Mouse (Mus musculus): ENCODE data around the gene 6820408C15Rik.

The 6820408C15Rik gene

GRCm38 (mm10) chr2:152415287-152415686 lies at the start of gene 6820408C15Rik:
Gene 6820408C15Rik, plus strand, starts transcription at chr2:152415587.
- DNase-seq: no peak

GRCm38 (mm10) chr2:152367917-152368316 lies 47.5 kb upstream of the 6820408C15Rik start:
- no peak for DNase-seq

- DNase-seq: peak; percentile 51
These were observed 46.8 kb upstream of the 6820408C15Rik start for GRCm38 (mm10) chr2:152368532-152369140.

- DNase-seq: no peak
These were observed 43.3 kb upstream of the 6820408C15Rik start for GRCm38 (mm10) chr2:152372104-152372503.

- no peak for DNase-seq
These were observed 42.7 kb upstream of the 6820408C15Rik start for GRCm38 (mm10) chr2:152372661-152373060.

GRCm38 (mm10) chr2:152373547-152373946 lies 41.8 kb upstream of the 6820408C15Rik start:
- DNase-seq: no peak

GRCm38 (mm10) chr2:152375652-152376344 lies 39.6 kb upstream of the 6820408C15Rik start:
- DNase-seq: no peak

GRCm38 (mm10) chr2:152376345-152376741 lies 39.0 kb upstream of the 6820408C15Rik start, which contains the start of gene Nrsn2:
Gene Nrsn2, minus strand, starts transcription at chr2:152376638.
- DNase-seq: no peak

- no peak for DNase-seq
These were observed 31.2 kb upstream of the 6820408C15Rik start for GRCm38 (mm10) chr2:152384191-152384590.

GRCm38 (mm10) chr2:152392786-152393185 lies 22.6 kb upstream of the 6820408C15Rik start:
- peak; percentile 72 for DNase-seq

- DNase-seq: no peak
These were observed 22.0 kb upstream of the 6820408C15Rik start for GRCm38 (mm10) chr2:152393225-152394017.

GRCm38 (mm10) chr2:152395271-152395920 lies 20.0 kb upstream of the 6820408C15Rik start:
- no peak for DNase-seq

GRCm38 (mm10) chr2:152396110-152397003 lies 19.0 kb upstream of the 6820408C15Rik start:
- peak; percentile 87 for DNase-seq

- peak; percentile 80 for DNase-seq
These were observed 18.3 kb upstream of the 6820408C15Rik start for GRCm38 (mm10) chr2:152397004-152397589.

GRCm38 (mm10) chr2:152397680-152398435 lies 17.5 kb upstream of the 6820408C15Rik start, which contains the start of gene Sox12:
Gene Sox12, minus strand, starts transcription at chr2:152398063.
- peak; percentile 95 for DNase-seq

- DNase-seq: peak; percentile 96
These were observed 16.7 kb upstream of the 6820408C15Rik start for GRCm38 (mm10) chr2:152398691-152399090.

- no peak for DNase-seq
These were observed 16.3 kb upstream of the 6820408C15Rik start for GRCm38 (mm10) chr2:152399122-152399542.

- peak; percentile 97 for DNase-seq
These were observed 9.3 kb upstream of the 6820408C15Rik start for GRCm38 (mm10) chr2:152406126-152406525.

GRCm38 (mm10) chr2:152409781-152410180 lies 5.6 kb upstream of the 6820408C15Rik start:
- DNase-seq: no peak

- DNase-seq: peak; percentile 71
These were observed 4.4 kb upstream of the 6820408C15Rik start for GRCm38 (mm10) chr2:152410971-152411371.

GRCm38 (mm10) chr2:152411471-152411870 lies 3.9 kb upstream of the 6820408C15Rik start:
- no peak for DNase-seq
